Mouse (Mus musculus) large intestine, adult 2 months (tissue): ENCODE measurements around the gene Gsta3. TPM values are rescaled to one million over a fixed set of nuclear protein-coding genes. Genes with fewer than 3 reads are reported as not detected.
"Not testable (repeated sequence)": the region's sequence is repeated elsewhere in the genome, so short reads cannot be mapped to it uniquely, and the experiment has no call there.

Experiments
- DNase-seq: peaks from one replicate; pipeline ENCODE4 v3.0.0-alpha.2; 2012; ENCODE audit warnings: low read depth, low spot score
- WGBS: fragments of 180-500 bp; shearing (Covaris S2); methylation state at CpG from one replicate; pipeline ENCODE4 v1.1.7; 2018; 5-methylcytosine and 5-hydroxymethylcytosine counted together
- polyA plus RNA-seq: library from polyadenylated mRNA; depleted of rRNA; stranded (reverse); fragments of >200 nt; gene quantifications from 2 replicates; pipeline ENCODE4 v1.2.3, GENCODE M21; 2012

The Gsta3 gene
- polyA plus RNA-seq, 1 experiment = 2.2 TPM

GRCm38 (mm10) chr1:21252566-21253302 is 12.3 kb downstream of the Gsta3 start:
- 87% methylated on average over 10 of the region's 10 CpGs for WGBS
- no peak for DNase-seq

GRCm38 (mm10) chr1:21253303-21253650 is 12.9 kb downstream of the Gsta3 start:
- 93% methylated on average over 1 of the region's 1 CpGs for WGBS
- DNase-seq = no peak

- WGBS = 86% methylated on average over 4 of the region's 4 CpGs
- DNase-seq = no peak
Observed at GRCm38 (mm10) chr1:21253856-21254255, 13.5 kb downstream of the Gsta3 start.

- no peak for DNase-seq
- 92% methylated on average over 7 of the region's 7 CpGs for WGBS
Observed at GRCm38 (mm10) chr1:21255625-21256345, 15.4 kb downstream of the Gsta3 start.

GRCm38 (mm10) chr1:21256391-21256790 is 16.0 kb downstream of the Gsta3 start:
- WGBS = 52% methylated on average over 3 of the region's 3 CpGs
- no peak for DNase-seq

- 74% methylated on average over 5 of the region's 5 CpGs for WGBS
- DNase-seq = no peak
Observed at GRCm38 (mm10) chr1:21256871-21257270, 16.5 kb downstream of the Gsta3 start.

GRCm38 (mm10) chr1:21259981-21260380 is 19.6 kb downstream of the Gsta3 start:
- not testable (repeated sequence) for DNase-seq
- WGBS = 82% methylated on average over 8 of the region's 8 CpGs

- DNase-seq = no peak
- WGBS = 94% methylated on average over 5 of the region's 5 CpGs
Observed at GRCm38 (mm10) chr1:21262401-21262800, 22.0 kb downstream of the Gsta3 start.

- 84% methylated on average over 4 of the region's 4 CpGs for WGBS
- no peak for DNase-seq
Observed at GRCm38 (mm10) chr1:21263986-21264385, 23.6 kb downstream of the Gsta3 start.

GRCm38 (mm10) chr1:21264747-21265146 is 24.4 kb downstream of the Gsta3 start:
- no peak for DNase-seq
- 88% methylated on average over 8 of the region's 8 CpGs for WGBS

GRCm38 (mm10) chr1:21266766-21267165 is 26.4 kb downstream of the Gsta3 start:
- DNase-seq = no peak
- WGBS = 78% methylated on average over 1 of the region's 1 CpGs

- not testable (repeated sequence) for DNase-seq
- 80% methylated on average over 7 of the region's 7 CpGs for WGBS
Observed at GRCm38 (mm10) chr1:21267466-21267865, 27.1 kb downstream of the Gsta3 start.

GRCm38 (mm10) chr1:21271343-21272055 is 31.1 kb downstream of the Gsta3 start:
- peak; percentile 38 for DNase-seq
- 22% methylated on average over 18 of the region's 18 CpGs for WGBS

GRCm38 (mm10) chr1:21272056-21272431 is 31.7 kb downstream of the Gsta3 start:
- DNase-seq = no peak
- 32% methylated on average over 14 of the region's 14 CpGs for WGBS

- 84% methylated on average over 6 of the region's 6 CpGs for WGBS
- DNase-seq = no peak
Observed at GRCm38 (mm10) chr1:21273091-21273490, 32.7 kb downstream of the Gsta3 start.

GRCm38 (mm10) chr1:21274437-21275040 is 34.1 kb downstream of the Gsta3 start:
- no peak for DNase-seq
- WGBS = 78% methylated on average over 2 of the region's 2 CpGs

GRCm38 (mm10) chr1:21275366-21275765 is 35.0 kb downstream of the Gsta3 start:
- 87% methylated on average over 5 of the region's 5 CpGs for WGBS
- not testable (repeated sequence) for DNase-seq

GRCm38 (mm10) chr1:21276158-21276557 is 35.8 kb downstream of the Gsta3 start:
- 17% methylated on average over 2 of the region's 2 CpGs for WGBS
- not testable (repeated sequence) for DNase-seq

GRCm38 (mm10) chr1:21280306-21280705 is 39.9 kb downstream of the Gsta3 start:
- no peak for DNase-seq
- 72% methylated on average over 2 of the region's 2 CpGs for WGBS

- DNase-seq = not testable (repeated sequence)
- WGBS = 92% methylated on average over 2 of the region's 2 CpGs
Observed at GRCm38 (mm10) chr1:21284644-21285043, 44.3 kb downstream of the Gsta3 start.
